Mouse (Mus musculus) hindbrain, embryonic 15.5 days (tissue): ENCODE measurements around the gene Lzts2. TPM values are rescaled to one million over a fixed set of nuclear protein-coding genes. Genes with fewer than 3 reads are reported as not detected.

Experiments
- ATAC-seq: fragments of 200-750 bp; cut with Nextera tagmentation; 2 replicates; pipeline ENCODE4 v1.8.0; 2017; ENCODE audit warnings: low read depth, moderate number of reproducible peaks, moderate TSS enrichment; ENCODE audit not compliant: low FRiP score
- H3K27ac ChIP-seq: fragments of 300-500 bp; sonication (generic); replicated peaks from 2 replicates; pipeline ENCODE4 v1.5.1; 2015; ENCODE audit warnings: mild to moderate bottlenecking, inconsistent platforms
- H3K27me3 ChIP-seq: fragments of 300-500 bp; sonication (generic); 2 replicates; pipeline ENCODE4 v1.6.1; 2015; ENCODE audit warnings: control low read depth, inconsistent platforms
- H3K36me3 ChIP-seq: fragments of 300-500 bp; sonication (generic); 2 replicates; pipeline ENCODE4 v1.6.1; 2015; ENCODE audit warnings: control low read depth, inconsistent platforms
- H3K4me1 ChIP-seq: fragments of 300-500 bp; sonication (generic); replicated peaks from 2 replicates; pipeline ENCODE4 v1.6.1; 2015; ENCODE audit warnings: control low read depth, inconsistent platforms
- H3K4me2 ChIP-seq: fragments of 300-500 bp; sonication (generic); 2 replicates; pipeline ENCODE4 v1.6.1; 2015; ENCODE audit warnings: moderate library complexity, mild to moderate bottlenecking, inconsistent platforms
- H3K4me3 ChIP-seq: fragments of 300-500 bp; sonication (generic); 2 replicates; pipeline ENCODE4 v1.5.1; 2015; ENCODE audit warnings: mild to moderate bottlenecking, inconsistent platforms
- H3K9ac ChIP-seq: fragments of 300-500 bp; sonication (generic); 2 replicates; pipeline ENCODE4 v1.6.1; 2015; ENCODE audit warnings: inconsistent platforms
- H3K9me3 ChIP-seq: fragments of 300-500 bp; sonication (generic); 2 replicates; pipeline ENCODE4 v1.6.1; 2016; ENCODE audit warnings: control low read depth, inconsistent platforms
- WGBS: fragments of 180-500 bp; shearing (Covaris S2); methylation state at CpG from one replicate; pipeline ENCODE4 v1.1.7; 2015; 5-methylcytosine and 5-hydroxymethylcytosine counted together
- polyA plus RNA-seq: library from polyadenylated mRNA; unstranded; fragments of >200 nt; fragmentation: Nextera tagmentation; extraction: Ambion mirVana; gene quantifications from 2 replicates; pipeline ENCODE4 v1.2.1, GENCODE M21; 2015

Lzts2 gene
- polyA plus RNA-seq, 1 experiment from 2014 or later, result 25.4 TPM

DNA sequence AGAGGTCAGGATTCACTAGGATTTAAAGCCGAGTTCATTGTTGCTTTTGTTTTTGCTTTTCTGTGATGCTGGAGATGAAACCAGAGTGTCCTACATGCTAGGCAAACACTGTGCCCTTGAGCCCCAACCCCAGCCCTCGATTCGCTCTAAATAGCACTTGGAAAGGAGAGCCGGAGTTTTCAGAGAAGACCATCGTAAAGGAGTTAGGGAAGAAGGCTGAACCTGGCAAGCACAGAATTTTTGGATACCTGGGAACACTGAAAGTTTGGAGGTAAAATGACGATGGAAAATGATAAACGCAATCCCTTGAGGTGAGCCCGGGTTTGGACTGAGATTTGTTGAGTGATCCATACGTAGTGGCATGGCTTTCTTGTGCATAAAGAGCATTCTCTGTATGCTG, 25.9 kb upstream of the Lzts2 start:
- Histone ChIP-seq H3K4me1 (peaks cover 31% of the 10 kb centered on the region), H3K36me3 (peaks cover 8% of the 10 kb centered on the region), H3K27me3 (no peaks in the 10 kb centered on the region), H3K27ac (peak overlapping the region; percentile 74; the same call in 1 of the 2 replicates), H3K4me2 (peak overlapping the region; percentile 77), H3K4me3 (peak overlapping the region; percentile 78), H3K9me3 (no peaks in the 10 kb centered on the region), H3K9ac (peak overlapping the region; percentile 84)
- 30% methylated on average over 9 of the region's 9 CpGs for WGBS
- no peak for ATAC-seq

DNA sequence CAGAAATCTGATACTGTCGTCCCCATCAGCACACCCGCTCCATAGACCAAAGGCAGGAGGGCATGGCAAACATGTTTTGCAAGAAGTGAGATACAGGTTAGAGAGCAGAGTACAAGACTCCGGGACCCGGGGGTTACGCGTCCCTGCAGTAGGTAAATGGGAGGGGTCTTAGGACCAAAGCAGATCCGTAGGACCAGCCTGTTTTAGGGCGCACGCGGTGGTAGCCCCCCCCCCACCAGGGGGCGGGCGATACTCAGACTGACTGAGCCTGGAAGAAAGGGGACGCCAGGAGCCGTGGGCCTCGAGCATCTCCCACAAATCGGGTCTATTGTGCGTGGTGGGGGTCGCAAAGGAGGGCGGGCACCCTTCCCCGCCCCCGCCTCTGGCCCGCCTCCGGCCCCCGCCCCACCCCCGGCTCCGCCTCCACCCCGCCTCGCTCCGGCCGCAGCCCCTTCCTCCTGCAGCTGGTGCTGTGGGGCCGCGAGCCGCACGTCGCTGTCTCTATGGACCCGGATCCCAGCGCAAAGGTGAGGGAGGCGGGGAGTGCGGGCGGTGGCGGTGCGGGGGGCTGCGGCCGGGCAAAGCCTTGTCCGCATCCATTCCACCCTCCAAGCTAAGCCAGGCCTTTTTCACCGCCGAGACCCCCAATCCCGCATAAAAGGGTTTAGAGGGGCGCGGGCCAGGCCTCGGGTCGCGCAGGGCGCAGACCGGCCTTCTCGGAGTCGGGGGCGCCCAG, 25.2 kb upstream of the Lzts2 start, which contains the start of gene Sema4g:
Gene Sema4g (plus strand): TSS at position 271 of the 736 bp plus-strand sequence.
- Histone ChIP-seq H3K4me3 (peak within 1 kb of the TSS; percentile 78), H3K27me3 (no peaks in the 10 kb centered on the region), H3K9me3 (no peaks in the 10 kb centered on the region), H3K9ac (peak within 1 kb of the TSS; percentile 84), H3K27ac (peak within 1 kb of the TSS; percentile 74), H3K36me3 (peaks cover 8% of the 10 kb centered on the region), H3K4me1 (peaks cover 31% of the 10 kb centered on the region), H3K4me2 (peak within 1 kb of the TSS; percentile 77)
- WGBS, result under 1% methylated on average over 55 of the region's 58 CpGs
- peak; percentile 86 for ATAC-seq

DNA sequence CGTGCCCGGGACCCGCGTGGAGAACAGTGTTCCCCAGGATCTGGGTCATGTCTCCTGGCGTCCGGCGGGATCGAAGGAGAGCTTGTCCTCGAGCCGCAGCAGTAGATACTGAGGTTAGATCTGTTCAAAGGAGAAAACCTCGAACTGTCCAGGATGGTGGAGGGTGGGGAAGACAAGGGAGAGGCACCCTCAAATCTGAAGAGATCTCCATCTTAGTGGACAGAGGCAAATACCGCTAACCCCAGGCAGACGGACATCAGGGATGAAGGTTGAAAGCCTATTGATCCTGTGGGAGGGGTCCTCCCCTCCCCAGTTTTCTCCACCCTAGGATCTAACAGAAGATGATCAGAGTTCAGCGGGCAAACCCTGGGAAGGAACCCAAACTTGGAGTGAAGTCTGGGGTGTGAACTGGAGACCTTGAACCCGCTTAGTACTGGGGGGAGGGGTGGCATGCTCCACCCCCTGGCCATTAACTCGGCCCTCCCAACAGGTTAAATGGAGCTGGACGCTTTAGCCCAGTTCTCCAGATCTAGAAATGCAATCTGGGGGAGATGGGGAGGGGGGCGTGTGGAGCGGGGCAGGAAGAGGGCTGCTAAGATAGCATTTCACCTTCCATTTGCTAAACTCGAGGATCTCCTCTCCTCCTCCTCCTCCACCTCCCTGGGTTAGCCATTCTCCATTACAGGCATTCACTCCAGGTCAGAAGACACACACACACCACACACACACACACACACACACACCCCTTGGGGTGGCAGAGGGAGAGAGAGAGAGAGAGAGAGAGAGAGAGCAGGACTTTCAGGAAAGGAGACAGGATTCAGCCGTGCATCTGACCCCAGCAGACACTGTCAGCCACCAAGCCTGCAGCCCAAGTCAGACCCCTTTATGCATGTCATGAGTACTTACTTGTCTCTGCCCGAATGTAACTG, 24.4 kb upstream of the Lzts2 start:
- H3K27ac ChIP-seq, result peak overlapping the region; percentile 74
- no peaks in the 10 kb centered on the region for H3K27me3 ChIP-seq
- H3K4me1 ChIP-seq, result peaks cover 31% of the 10 kb centered on the region
- H3K4me3 ChIP-seq, result peak overlapping the region; percentile 78
- peaks cover 11% of the 10 kb centered on the region for H3K36me3 ChIP-seq
- ATAC-seq, result peak; percentile 0
- peak overlapping the region; percentile 77 for H3K4me2 ChIP-seq
- H3K9me3 ChIP-seq, result no peaks in the 10 kb centered on the region
- H3K9ac ChIP-seq, result peak overlapping the region; percentile 84
- whole genome bisulfite sequencing, result 3% methylated on average over 20 of the region's 22 CpGs

DNA sequence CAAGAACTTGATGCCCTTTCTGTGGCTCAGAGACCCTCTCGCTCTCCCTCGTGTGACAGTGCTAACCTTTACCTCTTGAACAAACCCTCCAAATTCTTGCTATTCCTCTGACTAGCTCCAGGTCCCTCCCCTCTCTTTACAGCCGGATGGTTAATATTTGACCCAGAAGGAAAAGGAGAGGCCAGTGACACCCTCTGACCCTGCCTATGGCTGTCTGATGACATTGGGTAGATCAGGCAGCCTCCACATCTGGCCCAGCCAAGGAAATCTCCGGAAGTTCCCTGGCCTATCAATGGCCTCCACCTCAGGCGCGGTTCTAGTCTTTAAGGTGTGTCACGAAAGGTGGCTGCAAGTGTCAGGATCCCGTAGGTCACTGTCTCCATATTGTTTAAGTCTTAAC, 23.2 kb upstream of the Lzts2 start:
- Histone ChIP-seq H3K4me1 (peaks cover 31% of the 10 kb centered on the region), H3K27me3 (no peaks in the 10 kb centered on the region), H3K36me3 (peaks cover 12% of the 10 kb centered on the region), H3K9me3 (no peaks in the 10 kb centered on the region), H3K9ac (0 out of 2 replicates have a peak overlapping the region, but pooled peaks have one; percentile 84), H3K27ac (no peak overlapping the region), H3K4me3 (peak overlapping the region; percentile 78), H3K4me2 (peak overlapping the region; percentile 77)
- 77% methylated on average over 8 of the region's 8 CpGs for WGBS
- ATAC-seq, result no peak

DNA sequence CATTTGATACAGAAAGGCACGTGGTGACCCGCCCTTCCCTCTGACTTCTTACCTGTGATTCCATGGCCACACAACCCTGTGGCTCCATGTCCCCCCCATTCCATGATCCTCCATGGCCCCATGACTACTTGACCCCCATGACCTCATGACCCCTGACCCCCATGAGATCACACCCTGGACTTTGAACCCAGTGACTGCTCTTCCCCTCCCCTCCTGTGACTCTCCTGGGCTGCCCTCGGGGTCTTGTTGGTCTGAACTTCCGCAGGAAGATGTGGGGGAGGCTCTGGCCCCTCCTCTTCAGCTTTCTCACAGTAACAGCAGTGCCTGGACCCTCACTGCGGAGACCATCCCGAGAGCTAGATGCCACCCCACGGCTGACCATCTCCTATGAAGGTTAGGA, 22.0 kb upstream of the Lzts2 start:
- Histone ChIP-seq H3K9ac (no peak overlapping the region), H3K4me2 (no peak overlapping the region)
- no peak for ATAC-seq

DNA sequence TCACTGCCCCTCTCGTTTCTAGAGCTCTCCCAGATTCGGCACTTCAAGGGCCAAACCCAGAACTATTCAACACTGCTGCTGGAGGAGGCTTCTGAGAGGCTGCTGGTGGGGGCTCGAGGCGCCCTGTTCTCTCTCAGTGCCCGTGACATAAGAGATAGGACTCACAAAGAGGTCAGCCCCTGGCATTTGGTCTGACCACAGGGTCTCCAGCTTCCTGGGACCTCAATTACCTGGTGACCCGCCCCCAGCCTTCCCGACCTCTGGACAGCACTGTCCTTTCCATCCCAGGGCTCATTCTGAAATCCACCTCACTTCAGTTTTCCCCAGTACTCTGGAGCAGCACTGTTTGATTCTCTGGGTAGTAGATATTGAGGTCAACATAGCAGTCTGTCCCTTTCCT, 21.5 kb upstream of the Lzts2 start:
- no peak for ATAC-seq
- H3K4me1 ChIP-seq, result peaks cover 31% of the 10 kb centered on the region
- no peak overlapping the region for H3K9ac ChIP-seq
- H3K4me2 ChIP-seq, result no peak overlapping the region
- no peak overlapping the region for H3K4me3 ChIP-seq
- 73% methylated on average over 7 of the region's 7 CpGs for WGBS
- no peaks in the 10 kb centered on the region for H3K27me3 ChIP-seq
- no peaks in the 10 kb centered on the region for H3K9me3 ChIP-seq
- peaks cover 27% of the 10 kb centered on the region for H3K36me3 ChIP-seq
- H3K27ac ChIP-seq, result no peak overlapping the region

More for the DNA sequence above, 22.0 kb upstream of the Lzts2 start:
- no peak overlapping the region for H3K27ac ChIP-seq
- 46% methylated on average over 7 of the region's 7 CpGs for WGBS
- no peaks in the 10 kb centered on the region for H3K9me3 ChIP-seq
- H3K27me3 ChIP-seq, result no peaks in the 10 kb centered on the region
- H3K4me3 ChIP-seq, result no peak overlapping the region
- peaks cover 23% of the 10 kb centered on the region for H3K36me3 ChIP-seq
- H3K4me1 ChIP-seq, result peaks cover 31% of the 10 kb centered on the region

DNA sequence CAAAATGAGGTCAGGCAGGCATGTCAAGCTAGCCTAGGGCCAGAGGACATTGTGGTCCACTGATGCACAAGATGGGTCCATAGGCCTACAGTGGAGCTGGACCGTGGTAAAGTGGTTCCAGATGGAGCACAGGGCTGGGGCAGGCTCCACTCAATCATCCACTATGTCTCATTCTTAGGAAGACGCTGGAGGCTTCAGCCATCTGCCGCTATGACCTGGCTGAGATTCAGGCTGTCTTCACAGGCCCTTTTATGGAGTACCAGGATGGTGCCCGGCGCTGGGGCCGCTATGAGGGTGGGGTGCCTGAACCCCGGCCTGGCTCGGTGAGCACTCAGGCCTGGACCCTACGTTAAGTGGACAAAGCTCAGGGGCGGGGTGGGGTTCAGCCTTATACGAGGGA, 16.4 kb upstream of the Lzts2 start:
- H3K4me3 ChIP-seq, result no peak overlapping the region
- no peak overlapping the region for H3K27ac ChIP-seq
- no peaks in the 10 kb centered on the region for H3K9me3 ChIP-seq
- no peak for ATAC-seq
- H3K27me3 ChIP-seq, result no peaks in the 10 kb centered on the region
- H3K4me2 ChIP-seq, result no peak overlapping the region
- no peaks in the 10 kb centered on the region for H3K4me1 ChIP-seq
- peaks cover 70% of the 10 kb centered on the region for H3K36me3 ChIP-seq
- WGBS, result 81% methylated on average over 11 of the region's 11 CpGs
- no peak overlapping the region for H3K9ac ChIP-seq

DNA sequence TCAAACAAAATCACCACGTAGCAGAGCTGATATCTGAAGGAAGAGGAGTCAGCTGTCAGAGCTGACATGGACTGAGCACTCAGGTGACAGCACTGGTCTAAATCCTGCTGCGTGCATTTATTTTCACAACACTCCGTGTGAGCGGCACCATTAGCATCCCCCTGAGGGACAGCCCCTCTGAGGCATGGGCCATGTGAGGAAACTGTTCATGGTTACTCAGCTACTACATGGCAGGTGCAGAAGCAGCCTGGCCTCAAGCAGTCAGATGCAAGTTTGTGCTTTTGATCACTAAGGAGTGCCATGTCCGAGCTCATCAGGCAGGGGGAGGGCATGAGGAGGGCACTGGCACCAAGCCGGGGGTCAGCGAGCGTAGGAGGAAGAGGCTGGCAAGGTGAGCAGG, 14.6 kb upstream of the Lzts2 start:
- Histone ChIP-seq H3K4me3 (no peak overlapping the region), H3K9ac (no peak overlapping the region), H3K4me2 (no peak overlapping the region), H3K9me3 (no peaks in the 10 kb centered on the region), H3K36me3 (peaks cover 73% of the 10 kb centered on the region), H3K27ac (no peak overlapping the region), H3K27me3 (no peaks in the 10 kb centered on the region), H3K4me1 (peaks cover 5% of the 10 kb centered on the region)
- no peak for ATAC-seq
- WGBS, result 86% methylated on average over 8 of the region's 8 CpGs

DNA sequence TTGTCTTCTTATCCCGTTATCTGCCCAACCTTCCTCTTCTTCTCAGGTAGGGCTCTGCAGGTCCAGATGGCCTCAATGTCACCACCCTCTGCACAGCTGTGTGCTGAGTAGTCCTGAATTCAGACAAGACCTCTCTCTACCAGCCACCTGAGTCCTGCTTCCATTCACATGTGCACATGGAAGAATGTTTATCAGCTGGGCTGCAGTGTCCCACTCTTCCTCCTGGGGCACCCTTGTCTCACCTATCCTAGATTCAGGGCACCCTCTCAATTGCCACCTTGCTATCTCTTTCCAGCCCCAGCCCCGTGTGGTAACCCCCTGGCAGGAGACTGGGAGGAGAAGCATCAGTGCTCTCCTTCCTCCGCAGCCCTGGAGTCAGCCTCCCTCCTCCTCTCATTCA, 11.9 kb upstream of the Lzts2 start:
- peaks cover 59% of the 10 kb centered on the region for H3K36me3 ChIP-seq
- no peak for ATAC-seq

DNA sequence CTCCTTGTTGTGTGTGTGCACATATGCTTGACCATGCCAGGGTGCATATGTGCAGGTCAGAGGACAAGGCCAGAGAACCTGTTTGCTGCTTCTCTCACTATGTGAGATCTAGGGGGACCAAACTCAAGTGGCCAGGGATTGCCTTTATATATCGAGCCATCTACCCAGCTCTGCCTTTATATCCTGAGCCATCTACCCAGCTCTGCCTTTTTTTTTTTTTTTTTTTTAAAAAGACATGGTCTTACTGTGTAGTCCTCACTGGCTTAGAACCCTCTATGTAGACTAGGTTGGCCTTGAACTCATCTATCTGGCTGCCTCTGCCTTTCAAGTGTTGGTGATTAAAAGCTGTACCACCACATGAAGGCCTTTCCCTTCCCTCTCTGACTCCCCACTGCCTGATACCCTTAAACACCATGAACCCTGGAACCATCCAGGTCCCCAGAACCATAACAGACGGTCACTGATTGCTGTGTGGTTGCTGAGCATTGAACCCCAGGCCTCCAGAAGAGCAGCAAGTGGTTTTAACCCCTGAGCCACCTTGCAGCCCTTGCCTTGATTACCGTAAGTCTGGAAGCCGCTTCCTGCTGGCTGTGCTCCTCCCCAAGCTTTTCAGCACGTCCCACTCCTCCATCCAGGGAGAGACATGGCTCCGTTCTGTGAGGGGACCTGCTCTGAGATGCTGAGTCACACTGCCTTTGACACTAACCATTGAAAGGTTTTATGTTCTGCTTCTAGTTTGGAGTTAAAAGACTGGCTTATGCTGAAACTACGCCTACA, 10.3 kb upstream of the Lzts2 start:
- no peak overlapping the region for H3K9ac ChIP-seq
- H3K9me3 ChIP-seq, result no peaks in the 10 kb centered on the region
- peaks cover 36% of the 10 kb centered on the region for H3K4me1 ChIP-seq
- H3K27ac ChIP-seq, result no peak overlapping the region
- H3K27me3 ChIP-seq, result no peaks in the 10 kb centered on the region
- H3K4me2 ChIP-seq, result no peak overlapping the region
- peaks cover 43% of the 10 kb centered on the region for H3K36me3 ChIP-seq
- 88% methylated on average over 7 of the region's 7 CpGs for WGBS
- no peak for ATAC-seq
- no peak overlapping the region for H3K4me3 ChIP-seq

More for the DNA sequence above, 11.9 kb upstream of the Lzts2 start:
- Histone ChIP-seq H3K9ac (no peak overlapping the region), H3K27me3 (no peaks in the 10 kb centered on the region), H3K4me2 (no peak overlapping the region), H3K4me1 (peaks cover 24% of the 10 kb centered on the region), H3K9me3 (no peaks in the 10 kb centered on the region), H3K4me3 (no peak overlapping the region), H3K27ac (no peak overlapping the region)
- WGBS, result 65% methylated on average over 3 of the region's 3 CpGs

DNA sequence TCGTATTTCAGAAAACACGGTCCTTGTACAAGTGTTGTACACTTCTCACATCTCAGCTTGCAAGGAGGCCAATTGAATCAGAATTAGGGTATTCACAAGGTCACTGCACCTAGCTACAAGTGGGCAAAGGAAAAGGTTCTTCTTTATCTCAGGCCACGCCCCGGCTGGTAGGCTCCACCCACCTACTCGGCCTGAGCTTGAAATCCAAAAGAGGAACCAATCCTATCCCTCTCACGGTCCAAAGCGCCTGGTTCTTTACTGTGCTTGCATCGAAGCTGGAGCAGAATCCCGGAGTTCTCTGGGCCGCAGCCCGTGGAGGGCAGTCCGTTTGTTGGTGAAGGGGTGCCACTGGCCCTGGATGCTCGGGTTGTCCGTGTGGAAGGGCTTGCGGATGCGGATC, 8.8 kb upstream of the Lzts2 start, which contains the start of gene Twnk:
Gene Twnk (plus strand): TSS at position 220 of the 400 bp plus-strand sequence.
- peak within 1 kb of the TSS; percentile 81 for H3K27ac ChIP-seq
- H3K36me3 ChIP-seq, result peaks cover 32% of the 10 kb centered on the region
- peaks cover 40% of the 10 kb centered on the region for H3K4me1 ChIP-seq
- WGBS, result 12% methylated on average over 16 of the region's 16 CpGs
- H3K9me3 ChIP-seq, result no peaks in the 10 kb centered on the region
- H3K9ac ChIP-seq, result peak within 1 kb of the TSS; percentile 72
- no peaks in the 10 kb centered on the region for H3K27me3 ChIP-seq
- H3K4me2 ChIP-seq, result peak within 1 kb of the TSS; percentile 95
- peak within 1 kb of the TSS; percentile 100 for H3K4me3 ChIP-seq
- ATAC-seq, result no peak
